ENCODE assay signal across 14 mouse cellular contexts in the genomic region with DNA sequence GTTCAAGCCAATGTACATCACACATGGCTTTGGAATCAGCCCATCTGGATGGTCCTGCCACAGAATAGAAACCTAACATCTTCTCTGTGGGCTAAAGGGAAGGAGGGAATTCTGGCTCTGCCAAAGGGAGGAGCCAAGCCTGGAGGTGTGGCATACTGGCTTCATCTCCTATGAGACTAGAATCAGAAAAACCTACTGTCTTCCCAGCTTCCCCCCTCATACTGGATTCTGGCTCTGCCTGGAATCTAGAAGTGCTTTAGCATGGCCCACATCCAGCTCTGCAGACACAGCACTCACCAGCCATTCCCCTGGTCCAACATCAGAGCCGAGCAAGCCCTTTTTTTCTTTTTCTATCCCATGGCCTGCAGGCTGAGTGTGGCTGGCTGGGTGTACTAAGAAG.
DNase-seq lines count a peak whose midpoint lies in the region; ATAC-seq lines count a peak whose summit lies in the region.
"Had no signal": no experiment of that assay in that cellular context is flagged by ENCODE, and none has a peak within 500 bp of the region (broad histone marks: within the 10 kb centered on the region; RNA-seq: fewer than 3 reads in every experiment).

No protein-coding gene starts in this region.

- no peaks in the 10 kb centered on the region for H3K9me3 ChIP-seq in kidney, embryonic 15.5 days (replicated peaks)
- H3K9me3 ChIP-seq in midbrain, embryonic 10.5 days (replicated peaks): no peaks in the 10 kb centered on the region
- no peaks in the 10 kb centered on the region for H3K9me3 ChIP-seq in midbrain, embryonic 15.5 days
- no peaks in the 10 kb centered on the region for H3K9me3 ChIP-seq in embryonic facial prominence, embryonic 14.5 days (ENCODE audit: control insufficient read depth, low read length)
- H3K9me3 ChIP-seq in midbrain, embryonic 16.5 days (replicated peaks; ENCODE audit: control insufficient read depth, low read length, poor library complexity, severe bottlenecking): no peaks in the 10 kb centered on the region

- H3K4me2 ChIP-seq in kidney, embryonic 15.5 days: no peak overlapping the region
- H3K4me2 ChIP-seq in midbrain, embryonic 15.5 days: no peak overlapping the region
- H3K4me2 ChIP-seq in embryonic facial prominence, embryonic 14.5 days (ENCODE audit: low read depth, low read length): no peak overlapping the region
- H3K4me2 ChIP-seq in midbrain, embryonic 16.5 days (ENCODE audit: low read length): no peak overlapping the region
- H3K4me2 ChIP-seq: heart, embryonic 11.5 days had no signal

- DNase-seq in kidney, postnatal 4 days: no peak
- no peak for DNase-seq in midbrain, embryonic 10.5 days (ENCODE audit: low spot score)
- peak; percentile 63 for DNase-seq in embryonic facial prominence, embryonic 14.5 days (ENCODE audit: low spot score)
- DNase-seq in urinary bladder, adult 2 months (ENCODE audit: low spot score): no peak
- DNase-seq: adrenal gland, adult 8-10 months; gastrocnemius, adult 2 months; thymus, postnatal 4 days had no signal

- ATAC-seq in kidney, embryonic 15.5 days (replicated peaks; ENCODE audit: low FRiP score): no peak
- no peak for ATAC-seq in midbrain, embryonic 15.5 days (replicated peaks)
- ATAC-seq in embryonic facial prominence, embryonic 14.5 days (ENCODE audit: low read depth): no peak
- ATAC-seq in midbrain, embryonic 16.5 days: peak; percentile 42; the same call in 1 of the 2 replicates

- H3K27ac ChIP-seq in kidney, embryonic 15.5 days: 0 out of 2 replicates have a peak overlapping the region, but pooled peaks have one; percentile 16
- peak overlapping the region; percentile 74 for H3K27ac ChIP-seq in midbrain, embryonic 10.5 days (replicated peaks)
- no peak overlapping the region for H3K27ac ChIP-seq in midbrain, embryonic 15.5 days
- H3K27ac ChIP-seq in embryonic facial prominence, embryonic 14.5 days (replicated peaks; ENCODE audit: low read depth, low read length): no peak overlapping the region
- H3K27ac ChIP-seq in midbrain, embryonic 16.5 days (ENCODE audit: low read length): no peak overlapping the region
- H3K27ac ChIP-seq: gastrocnemius, adult 2 months; macrophage; stomach, postnatal 0 days had no signal

- H3K9ac ChIP-seq in kidney, embryonic 15.5 days: no peak overlapping the region
- H3K9ac ChIP-seq in midbrain, embryonic 15.5 days: no peak overlapping the region
- H3K9ac ChIP-seq in embryonic facial prominence, embryonic 14.5 days (ENCODE audit: low read depth, low read length): no peak overlapping the region
- no peak overlapping the region for H3K9ac ChIP-seq in midbrain, embryonic 16.5 days (ENCODE audit: low read depth, low read length)

- no peak overlapping the region for H3K4me3 ChIP-seq in kidney, embryonic 15.5 days (replicated peaks)
- no peak overlapping the region for H3K4me3 ChIP-seq in midbrain, embryonic 10.5 days
- no peak overlapping the region for H3K4me3 ChIP-seq in midbrain, embryonic 15.5 days
- H3K4me3 ChIP-seq in embryonic facial prominence, embryonic 14.5 days (ENCODE audit: low read depth, low read length): no peak overlapping the region
- no peak overlapping the region for H3K4me3 ChIP-seq in midbrain, embryonic 16.5 days (ENCODE audit: low read depth, low read length)
- H3K4me3 ChIP-seq: gastrocnemius, adult 2 months; myocyte had no signal

- H3K27me3 ChIP-seq in kidney, embryonic 15.5 days: peaks cover 5% of the 10 kb centered on the region; the same call in 1 of the 2 replicates
- H3K27me3 ChIP-seq in midbrain, embryonic 10.5 days (ENCODE audit: low read depth, poor library complexity, severe bottlenecking): peaks cover 44% of the 10 kb centered on the region
- no peaks in the 10 kb centered on the region; the same call in 1 of the 2 replicates for H3K27me3 ChIP-seq in midbrain, embryonic 15.5 days (replicated peaks)
- no peaks in the 10 kb centered on the region for H3K27me3 ChIP-seq in embryonic facial prominence, embryonic 14.5 days (replicated peaks; ENCODE audit: control insufficient read depth, insufficient read depth, low read length)
- H3K27me3 ChIP-seq in midbrain, embryonic 16.5 days (ENCODE audit: control insufficient read depth, insufficient read depth, low read depth, low read length): no peaks in the 10 kb centered on the region

- H3K4me1 ChIP-seq in kidney, embryonic 15.5 days: peaks cover 53% of the 10 kb centered on the region
- peaks cover 44% of the 10 kb centered on the region for H3K4me1 ChIP-seq in midbrain, embryonic 10.5 days
- peaks cover 18% of the 10 kb centered on the region for H3K4me1 ChIP-seq in midbrain, embryonic 15.5 days
- H3K4me1 ChIP-seq in embryonic facial prominence, embryonic 14.5 days (ENCODE audit: control insufficient read depth, insufficient read depth, low read length): peaks cover 35% of the 10 kb centered on the region
- H3K4me1 ChIP-seq in midbrain, embryonic 16.5 days (ENCODE audit: control insufficient read depth, insufficient read depth, low read length): peaks cover 7% of the 10 kb centered on the region

- no peaks in the 10 kb centered on the region for H3K36me3 ChIP-seq in kidney, embryonic 15.5 days
- H3K36me3 ChIP-seq in midbrain, embryonic 10.5 days: no peaks in the 10 kb centered on the region
- H3K36me3 ChIP-seq in midbrain, embryonic 15.5 days (replicated peaks): no peaks in the 10 kb centered on the region
- no peaks in the 10 kb centered on the region for H3K36me3 ChIP-seq in embryonic facial prominence, embryonic 14.5 days (ENCODE audit: control insufficient read depth, insufficient read depth, low read length)
- no peaks in the 10 kb centered on the region for H3K36me3 ChIP-seq in midbrain, embryonic 16.5 days (ENCODE audit: control insufficient read depth, insufficient read depth, low read length)

- WGBS in kidney, embryonic 15.5 days: 58% methylated on average over 1 of the region's 1 CpGs
- WGBS in midbrain, embryonic 10.5 days: 75% methylated on average over 1 of the region's 1 CpGs
- WGBS in midbrain, embryonic 15.5 days: 55% methylated on average over 1 of the region's 1 CpGs
- WGBS in embryonic facial prominence, embryonic 14.5 days: 45% methylated on average over 1 of the region's 1 CpGs
- whole genome bisulfite sequencing in midbrain, embryonic 16.5 days: 55% methylated on average over 1 of the region's 1 CpGs

Comparison
In these comparisons a context has a peak if more than half of its experiments do, and no peak if none do; other contexts are left out.
1. H3K27ac ChIP-seq: peak in kidney, embryonic 15.5 days (single experiment) and midbrain, embryonic 10.5 days (single experiment); none in midbrain, embryonic 15.5 days (single experiment), embryonic facial prominence, embryonic 14.5 days (single experiment) and midbrain, embryonic 16.5 days (single experiment).